Mouse (Mus musculus): ENCODE data around the gene Bard1.

Gene Bard1

GRCm38 (mm10) chr1:71052252-71052651 is 50.7 kb downstream of the Bard1 start:
- no peak for DNase-seq (ENCODE audit: extremely low spot score)

- no peak for DNase-seq (ENCODE audit: extremely low spot score)
Observed at GRCm38 (mm10) chr1:71045141-71045540, 57.8 kb downstream of the Bard1 start.

DNA sequence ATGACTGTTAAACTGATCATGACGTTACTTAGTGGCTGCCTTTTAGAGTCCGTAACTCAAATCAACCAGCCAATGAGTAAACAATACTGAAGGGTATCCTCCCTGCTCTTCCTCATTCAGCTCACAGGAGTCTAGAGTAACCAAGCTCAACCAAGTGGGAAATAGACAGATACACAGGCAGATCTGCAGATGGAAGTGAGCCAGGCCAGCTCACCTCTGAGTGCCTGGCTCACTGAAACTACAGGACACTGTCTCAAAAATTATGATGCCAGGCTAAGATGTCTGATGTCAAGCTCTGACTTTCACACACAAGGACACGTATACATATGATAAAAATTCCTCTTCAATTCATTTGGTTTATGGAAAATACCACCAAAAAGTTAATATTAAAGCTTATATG is 59.0 kb downstream of the Bard1 start:
- DNase-seq (ENCODE audit: extremely low spot score), result no peak

DNA sequence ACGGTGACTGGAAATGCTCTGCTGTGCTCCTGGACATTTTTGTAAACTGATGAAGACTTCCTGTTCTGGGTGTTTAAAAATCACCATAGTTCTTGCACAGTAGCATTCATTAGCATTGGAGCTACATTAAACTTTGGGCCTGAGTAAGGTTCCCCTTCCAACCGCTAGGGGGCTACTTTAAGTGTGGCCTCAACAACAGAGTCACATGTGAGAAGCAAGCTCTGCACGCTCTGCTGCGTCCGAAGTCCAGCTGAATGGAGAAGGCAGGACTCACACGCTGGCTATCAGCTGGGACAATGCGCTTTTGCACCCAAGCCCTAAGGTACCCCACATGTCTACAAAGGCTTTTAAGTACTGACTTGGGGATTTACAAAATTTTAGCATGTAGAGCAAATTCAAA is 65.9 kb downstream of the Bard1 start:
- peak; percentile 30 for DNase-seq (ENCODE audit: extremely low spot score)

GRCm38 (mm10) chr1:71035565-71035964 is 67.4 kb downstream of the Bard1 start:
- DNase-seq (ENCODE audit: extremely low spot score), result no peak

DNA sequence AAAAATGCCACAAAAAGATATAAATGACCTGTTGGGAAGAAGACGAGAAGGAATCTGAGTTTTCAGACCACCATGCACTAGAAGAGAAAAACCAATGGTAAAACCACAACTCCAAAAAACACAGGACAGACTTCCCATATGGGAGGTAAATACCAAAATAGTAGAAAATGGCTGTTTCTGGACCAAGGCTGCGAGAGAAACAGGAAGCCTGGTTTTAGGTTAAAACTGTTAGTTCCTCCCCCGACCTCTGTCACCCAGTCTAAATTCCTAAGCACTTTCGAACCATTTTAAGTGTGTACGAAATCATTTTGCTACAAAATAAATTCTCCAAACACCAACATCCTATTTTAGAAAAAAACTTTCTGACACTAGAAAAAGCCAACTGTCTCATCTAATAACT is 80.2 kb downstream of the Bard1 start:
- no peak for DNase-seq (ENCODE audit: extremely low spot score)

- no peak for DNase-seq (ENCODE audit: extremely low spot score)
Observed at GRCm38 (mm10) chr1:71014345-71014744, 88.6 kb downstream of the Bard1 start.

- no peak for DNase-seq (ENCODE audit: extremely low spot score)
Observed at GRCm38 (mm10) chr1:71005998-71006397, 96.9 kb downstream of the Bard1 start.

GRCm38 (mm10) chr1:71004177-71004576 is 98.8 kb downstream of the Bard1 start:
- no peak for DNase-seq (ENCODE audit: extremely low spot score)

- DNase-seq (ENCODE audit: extremely low spot score), result no peak
Observed at GRCm38 (mm10) chr1:71003741-71004140, 99.2 kb downstream of the Bard1 start.

DNA sequence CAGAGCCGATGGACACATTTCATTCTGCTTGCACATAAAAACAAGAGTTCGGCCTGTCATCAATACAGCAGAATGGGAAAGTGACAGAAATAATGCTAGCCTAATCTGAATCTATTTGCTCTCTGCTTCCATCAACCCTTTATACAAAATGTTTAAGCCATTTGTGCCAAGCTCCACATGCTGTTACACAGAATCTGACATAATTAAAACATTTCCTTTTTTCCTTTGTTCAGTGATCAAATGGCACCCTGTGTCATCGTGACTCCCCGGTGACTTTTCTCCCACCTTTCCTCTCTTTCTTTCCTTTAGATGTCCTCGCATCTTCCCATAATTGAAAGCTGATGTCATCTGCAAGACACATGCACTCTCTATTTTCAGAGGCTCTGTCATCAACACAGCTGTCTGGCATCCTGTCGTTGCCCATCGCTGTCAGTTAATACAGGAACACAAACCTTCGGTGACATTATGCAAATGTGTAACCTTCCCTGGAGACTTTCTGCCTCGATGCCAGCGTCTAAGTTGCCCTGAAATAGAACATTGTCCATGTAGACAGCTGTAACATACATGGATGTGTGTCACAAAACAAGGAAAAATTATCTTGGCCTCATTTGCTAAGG is 105.5 kb downstream of the Bard1 start:
- DNase-seq (ENCODE audit: extremely low spot score), result no peak

DNA sequence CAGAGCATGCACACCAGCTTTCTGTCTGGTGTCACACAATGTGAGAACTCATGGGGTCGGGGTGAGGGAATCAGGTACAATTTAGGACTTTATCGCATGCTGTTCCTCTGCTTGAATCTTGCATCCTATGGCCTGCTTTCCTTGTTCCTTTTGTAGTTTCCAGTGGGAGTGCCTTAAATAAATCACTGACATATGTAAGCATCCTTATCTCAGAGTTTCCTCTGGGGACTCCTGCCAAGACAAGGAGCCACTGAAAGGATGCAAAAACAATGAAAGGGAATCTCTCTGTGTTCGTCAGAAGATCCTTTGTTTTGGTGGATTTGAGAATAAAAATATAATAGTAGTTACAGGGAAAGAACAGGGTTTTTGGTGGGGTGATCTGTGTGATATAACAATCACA is 106.2 kb downstream of the Bard1 start:
- DNase-seq (ENCODE audit: extremely low spot score), result no peak
